In genomic region chr1:181035015-181035778, GRCm38 (mm10) we compare ENCODE assay signal across 19 mouse cellular contexts. TPM values are rescaled to one million over a fixed set of nuclear protein-coding genes. Genes with fewer than 3 reads are reported as not detected.
DNase-seq lines count a peak whose midpoint lies in the region; ATAC-seq lines count a peak whose summit lies in the region.
"Not testable (repeated sequence)": the region's sequence is repeated elsewhere in the genome, so short reads cannot be mapped to it uniquely, and the experiment has no call there.
"Had no signal": no experiment of that assay in that cellular context is flagged by ENCODE, and none has a peak within 500 bp of the region (broad histone marks: within the 10 kb centered on the region; RNA-seq: fewer than 3 reads in every experiment).

No protein-coding gene starts in this region.

- not testable (repeated sequence) for H3K4me1 ChIP-seq in intestine, embryonic 16.5 days (ENCODE audit: control insufficient read depth, insufficient read depth, low read length); liver, embryonic 11.5 days (replicated peaks; ENCODE audit: control insufficient read depth, insufficient read depth, low read length); stomach, embryonic 16.5 days (ENCODE audit: control insufficient read depth, insufficient read depth, low read length)
- peaks cover 17% of the 10 kb centered on the region; the same call in 1 of the 2 replicates for H3K4me1 ChIP-seq in liver, embryonic 15.5 days (replicated peaks)

- H3K4me2 ChIP-seq in intestine, embryonic 16.5 days (ENCODE audit: low read depth, low read length); liver, embryonic 11.5 days; liver, embryonic 15.5 days; stomach, embryonic 16.5 days (ENCODE audit: low read depth, low read length): not testable (repeated sequence)

- ATAC-seq in erythroid progenitor cell, adult 5-6 weeks (replicated peaks; ENCODE audit: low FRiP score, poor library complexity, severe bottlenecking) = peak; percentile 73
- peak; percentile 73; the same call in 1 of the 2 replicates for ATAC-seq in intestine, embryonic 16.5 days
- peak; percentile 82 for ATAC-seq in liver, embryonic 11.5 days (replicated peaks; ENCODE audit: low FRiP score)
- ATAC-seq in liver, embryonic 15.5 days (ENCODE audit: insufficient read depth) = peak; percentile 82
- peak; percentile 61 for ATAC-seq in megakaryocyte progenitor cell, adult 5-6 weeks (replicated peaks; ENCODE audit: poor library complexity)
- peak; percentile 77; the same call in 1 of the 2 replicates for ATAC-seq in stomach, embryonic 16.5 days (ENCODE audit: insufficient read depth, low FRiP score)

- WGBS in intestine, embryonic 16.5 days = 82% methylated on average over 5 of the region's 5 CpGs
- 85% methylated on average over 5 of the region's 5 CpGs for WGBS in liver, embryonic 11.5 days
- 61% methylated on average over 5 of the region's 5 CpGs for WGBS in liver, embryonic 15.5 days (ENCODE audit: insufficient replicate concordance)
- 73% methylated on average over 5 of the region's 5 CpGs for WGBS in stomach, embryonic 16.5 days

- not testable (repeated sequence) for H3K36me3 ChIP-seq in intestine, embryonic 16.5 days (ENCODE audit: control insufficient read depth, insufficient read depth, low read length); liver, embryonic 11.5 days (ENCODE audit: control insufficient read depth, insufficient read depth, low read length); liver, embryonic 15.5 days (replicated peaks); stomach, embryonic 16.5 days (ENCODE audit: control insufficient read depth, insufficient read depth, low read length)

- not testable (repeated sequence) for H3K27ac ChIP-seq in intestine, embryonic 16.5 days (ENCODE audit: low read length); liver, embryonic 11.5 days (ENCODE audit: low read depth, low read length); liver, embryonic 15.5 days (replicated peaks); stomach, embryonic 16.5 days (ENCODE audit: low read length)

- peak; percentile 57 for DNase-seq in Muller cell, postnatal 12 days (ENCODE audit: inconsistent ontology term)
- not testable (repeated sequence) for DNase-seq in liver, embryonic 11.5 days (ENCODE audit: low spot score)

- not testable (repeated sequence) for H3K9ac ChIP-seq in intestine, embryonic 16.5 days (ENCODE audit: low read depth, low read length); liver, embryonic 11.5 days (ENCODE audit: low read depth, low read length); liver, embryonic 15.5 days; stomach, embryonic 16.5 days (ENCODE audit: low read length)

- not testable (repeated sequence) for H3K27me3 ChIP-seq in intestine, embryonic 16.5 days (replicated peaks; ENCODE audit: control insufficient read depth, insufficient read depth, low read length); liver, embryonic 11.5 days (replicated peaks; ENCODE audit: control insufficient read depth, insufficient read depth, low read length); liver, embryonic 15.5 days; stomach, embryonic 16.5 days (ENCODE audit: control insufficient read depth, insufficient read depth, low read length)

- H3K4me3 ChIP-seq in intestine, embryonic 16.5 days (ENCODE audit: low read length); liver, embryonic 11.5 days (ENCODE audit: low read depth, low read length); liver, embryonic 15.5 days (replicated peaks); stomach, embryonic 16.5 days (replicated peaks; ENCODE audit: low read length): not testable (repeated sequence)

- not testable (repeated sequence) for H3K9me3 ChIP-seq in intestine, embryonic 16.5 days (ENCODE audit: control insufficient read depth, low read length); liver, embryonic 11.5 days (ENCODE audit: control insufficient read depth, low read length); liver, embryonic 15.5 days (replicated peaks); stomach, embryonic 16.5 days (replicated peaks; ENCODE audit: control insufficient read depth, low read length)

RNA-seq across cellular contexts. Expression of gene Ephx1, which starts 14.5 kb away (rescaled TPM):
- total RNA-seq in erythroid progenitor cell, adult 5-6 weeks (2015; ENCODE audit: low replicate concordance) = 7.5 and 9.4 TPM in 2 replicates
- total RNA-seq in erythroid progenitor cell, adult 5-6 weeks (2017; ENCODE audit: low replicate concordance) = 2.7 and 3.9 TPM in 2 replicates
- polyA plus RNA-seq in intestine, embryonic 16.5 days (2015; fragmentation: Nextera tagmentation; extraction: Ambion mirVana) = 3.3 and 4.4 TPM in 2 replicates
- 1.6 and 1.7 TPM in 2 replicates for polyA plus RNA-seq in liver, embryonic 11.5 days (2014; fragmentation: Nextera tagmentation; extraction: Ambion mirVana)
- polyA plus RNA-seq in liver, embryonic 15.5 days (2015; fragmentation: Nextera tagmentation; extraction: Ambion mirVana) = 7.5 and 8.2 TPM in 2 replicates
- total RNA-seq in megakaryocyte progenitor cell, adult 5-6 weeks (2015) = 0.68 and 2.0 TPM in 2 replicates
- total RNA-seq in megakaryocyte progenitor cell, adult 5-6 weeks (2017) = 0.88 and 1.1 TPM in 2 replicates
- polyA plus RNA-seq in stomach, embryonic 16.5 days (2015; fragmentation: Nextera tagmentation; extraction: Ambion mirVana) = 16.9 and 19.6 TPM in 2 replicates
- total RNA-seq: G1E had no signal
- polyA plus RNA-seq: G1E had no signal

RNA-seq across cellular contexts. Expression of gene 9130409I23Rik, which starts 15.8 kb away (rescaled TPM):
- total RNA-seq in erythroid progenitor cell, adult 5-6 weeks (2015; ENCODE audit: low replicate concordance) = not detected in 2 replicates
- total RNA-seq in erythroid progenitor cell, adult 5-6 weeks (2017; ENCODE audit: low replicate concordance) = not detected in 2 replicates
- not detected in 2 replicates for polyA plus RNA-seq in intestine, embryonic 16.5 days (2015; fragmentation: Nextera tagmentation; extraction: Ambion mirVana)
- polyA plus RNA-seq in liver, embryonic 11.5 days (2014; fragmentation: Nextera tagmentation; extraction: Ambion mirVana) = not detected in 2 replicates
- polyA plus RNA-seq in liver, embryonic 15.5 days (2015; fragmentation: Nextera tagmentation; extraction: Ambion mirVana) = 0.10 TPM in 1 of 2 replicates, not detected in the other
- not detected in 2 replicates for total RNA-seq in megakaryocyte progenitor cell, adult 5-6 weeks (2015)
- not detected in 2 replicates for total RNA-seq in megakaryocyte progenitor cell, adult 5-6 weeks (2017)
- 0.09 TPM in 1 of 2 replicates, not detected in the other for polyA plus RNA-seq in stomach, embryonic 16.5 days (2015; fragmentation: Nextera tagmentation; extraction: Ambion mirVana)
- total RNA-seq: adrenal gland, adult 18-20 months; CH12.LX; gastrocnemius, adult 8-10 months; gastrocnemius, postnatal 36 days; heart, adult 18-20 months; heart, postnatal 10 days; heart, postnatal 4 days had no signal
- polyA plus RNA-seq: embryonic facial prominence, embryonic 13.5 days; G1E; heart, embryonic 10.5 days; heart, embryonic 14.5 days; hindbrain, embryonic 16.5 days had no signal
